Mouse (Mus musculus): ENCODE measurements at regions not wholly inside any gene's neighbourhood (a gene's known extent, or its start where the extent isn't known, plus 50 kb on each side); places are given as distances from the start of the nearest gene placed in this dataset.
A peak's percentile ranks its signal among the peaks of the same experiment; 100 is the strongest.

GRCm38 (mm10) chr9:112799583-112800220 lies 564.0 kb upstream of the Arpp21 start:
- H3K9me3 ChIP-seq (ENCODE audit: low read length): no peaks in the 10 kb centered on the region
- no peaks in the 10 kb centered on the region for H3K27me3 ChIP-seq (ENCODE audit: insufficient read depth, low read length)
- TF ChIP-seq POU5F1 (IDR thresholded peaks at IDR 0.05; ENCODE audit: borderline replicate concordance, low read length) (no peak), CTCF (conservative IDR thresholded peaks at IDR 0.05; ENCODE audit: low read length) (no peak), NANOG (IDR thresholded peaks at IDR 0.05; ENCODE audit: borderline replicate concordance, low read length) (no peak)
- no peaks in the 10 kb centered on the region for H3K4me1 ChIP-seq (replicated peaks; ENCODE audit: low read depth, low read length)
- no peaks in the 10 kb centered on the region for H3K36me3 ChIP-seq (ENCODE audit: insufficient read depth, low read length)
- no peak overlapping the region for H3K4me3 ChIP-seq (replicated peaks; ENCODE audit: low read length)

- peak; percentile 26 for TF ChIP-seq CTCF (conservative IDR thresholded peaks at IDR 0.05; ENCODE audit: low read length)
- no peak for TF ChIP-seq NANOG (IDR thresholded peaks at IDR 0.05; ENCODE audit: borderline replicate concordance, low read length)
- Histone ChIP-seq H3K27me3 (ENCODE audit: insufficient read depth, low read length) (no peaks in the 10 kb centered on the region), H3K9me3 (ENCODE audit: low read length) (no peaks in the 10 kb centered on the region), H3K4me1 (replicated peaks; ENCODE audit: low read depth, low read length) (no peaks in the 10 kb centered on the region), H3K36me3 (ENCODE audit: insufficient read depth, low read length) (no peaks in the 10 kb centered on the region), H3K4me3 (replicated peaks; ENCODE audit: low read length) (no peak overlapping the region)
These were observed 557.8 kb upstream of the Arpp21 start for GRCm38 (mm10) chr9:112793537-112793936.

- Histone ChIP-seq H3K9me3 (ENCODE audit: low read length) (no peaks in the 10 kb centered on the region), H3K36me3 (ENCODE audit: insufficient read depth, low read length) (no peaks in the 10 kb centered on the region), H3K27me3 (ENCODE audit: insufficient read depth, low read length) (no peaks in the 10 kb centered on the region), H3K4me3 (replicated peaks; ENCODE audit: low read length) (no peak overlapping the region), H3K4me1 (replicated peaks; ENCODE audit: low read depth, low read length) (no peaks in the 10 kb centered on the region)
- no peak for TF ChIP-seq POU5F1 (IDR thresholded peaks at IDR 0.05; ENCODE audit: borderline replicate concordance, low read length)
- TF ChIP-seq CTCF (conservative IDR thresholded peaks at IDR 0.05; ENCODE audit: low read length): no peak
- TF ChIP-seq NANOG (IDR thresholded peaks at IDR 0.05; ENCODE audit: borderline replicate concordance, low read length): no peak
These were observed 536.2 kb upstream of the Arpp21 start for GRCm38 (mm10) chr9:112771981-112772380.

- no peak for TF ChIP-seq NANOG (IDR thresholded peaks at IDR 0.05; ENCODE audit: borderline replicate concordance, low read length)
- TF ChIP-seq CTCF (conservative IDR thresholded peaks at IDR 0.05; ENCODE audit: low read length): no peak
- TF ChIP-seq POU5F1 (IDR thresholded peaks at IDR 0.05; ENCODE audit: borderline replicate concordance, low read length): no peak
- H3K4me1 ChIP-seq (replicated peaks; ENCODE audit: low read depth, low read length): no peaks in the 10 kb centered on the region
- H3K36me3 ChIP-seq (ENCODE audit: insufficient read depth, low read length): no peaks in the 10 kb centered on the region
- H3K27me3 ChIP-seq (ENCODE audit: insufficient read depth, low read length): no peaks in the 10 kb centered on the region
- no peak overlapping the region for H3K4me3 ChIP-seq (replicated peaks; ENCODE audit: low read length)
- H3K9me3 ChIP-seq (ENCODE audit: low read length): no peaks in the 10 kb centered on the region
These were observed 508.9 kb upstream of the Arpp21 start for GRCm38 (mm10) chr9:112744616-112745015.

- no peaks in the 10 kb centered on the region for H3K36me3 ChIP-seq (ENCODE audit: insufficient read depth, low read length)
- H3K4me3 ChIP-seq (replicated peaks; ENCODE audit: low read length): no peak overlapping the region
- H3K27me3 ChIP-seq (ENCODE audit: insufficient read depth, low read length): no peaks in the 10 kb centered on the region
- H3K9me3 ChIP-seq (ENCODE audit: low read length): no peaks in the 10 kb centered on the region
- TF ChIP-seq CTCF (conservative IDR thresholded peaks at IDR 0.05; ENCODE audit: low read length) (no peak), NANOG (IDR thresholded peaks at IDR 0.05; ENCODE audit: borderline replicate concordance, low read length) (no peak), POU5F1 (IDR thresholded peaks at IDR 0.05; ENCODE audit: borderline replicate concordance, low read length) (no peak)
- no peaks in the 10 kb centered on the region for H3K4me1 ChIP-seq (replicated peaks; ENCODE audit: low read depth, low read length)
These were observed 508.3 kb upstream of the Arpp21 start for GRCm38 (mm10) chr9:112743871-112744590.

- H3K36me3 ChIP-seq (ENCODE audit: insufficient read depth, low read length): no peaks in the 10 kb centered on the region
- H3K9me3 ChIP-seq (ENCODE audit: low read length): no peaks in the 10 kb centered on the region
- H3K4me1 ChIP-seq (replicated peaks; ENCODE audit: low read depth, low read length): peaks cover 13% of the 10 kb centered on the region
- TF ChIP-seq CTCF (conservative IDR thresholded peaks at IDR 0.05; ENCODE audit: low read length): no peak
- no peak for TF ChIP-seq NANOG (IDR thresholded peaks at IDR 0.05; ENCODE audit: borderline replicate concordance, low read length)
- H3K4me3 ChIP-seq (replicated peaks; ENCODE audit: low read length): no peak overlapping the region
- no peaks in the 10 kb centered on the region for H3K27me3 ChIP-seq (ENCODE audit: insufficient read depth, low read length)
These were observed 500.0 kb upstream of the Arpp21 start for GRCm38 (mm10) chr9:112735761-112736160.

GRCm38 (mm10) chr9:112725523-112725922 lies 489.8 kb upstream of the Arpp21 start:
- TF ChIP-seq POU5F1 (IDR thresholded peaks at IDR 0.05; ENCODE audit: borderline replicate concordance, low read length) (no peak), CTCF (conservative IDR thresholded peaks at IDR 0.05; ENCODE audit: low read length) (no peak), NANOG (IDR thresholded peaks at IDR 0.05; ENCODE audit: borderline replicate concordance, low read length) (no peak)
- no peaks in the 10 kb centered on the region for H3K36me3 ChIP-seq (ENCODE audit: insufficient read depth, low read length)
- no peak overlapping the region for H3K4me3 ChIP-seq (replicated peaks; ENCODE audit: low read length)
- H3K4me1 ChIP-seq (replicated peaks; ENCODE audit: low read depth, low read length): no peaks in the 10 kb centered on the region
- H3K27me3 ChIP-seq (ENCODE audit: insufficient read depth, low read length): no peaks in the 10 kb centered on the region
- no peaks in the 10 kb centered on the region for H3K9me3 ChIP-seq (ENCODE audit: low read length)

GRCm38 (mm10) chr9:112725103-112725502 lies 489.4 kb upstream of the Arpp21 start:
- no peak overlapping the region for H3K4me3 ChIP-seq (replicated peaks; ENCODE audit: low read length)
- no peaks in the 10 kb centered on the region for H3K36me3 ChIP-seq (ENCODE audit: insufficient read depth, low read length)
- H3K27me3 ChIP-seq (ENCODE audit: insufficient read depth, low read length): no peaks in the 10 kb centered on the region
- TF ChIP-seq POU5F1 (IDR thresholded peaks at IDR 0.05; ENCODE audit: borderline replicate concordance, low read length): no peak
- no peak for TF ChIP-seq NANOG (IDR thresholded peaks at IDR 0.05; ENCODE audit: borderline replicate concordance, low read length)
- no peak for TF ChIP-seq CTCF (conservative IDR thresholded peaks at IDR 0.05; ENCODE audit: low read length)
- no peaks in the 10 kb centered on the region for H3K9me3 ChIP-seq (ENCODE audit: low read length)
- H3K4me1 ChIP-seq (replicated peaks; ENCODE audit: low read depth, low read length): no peaks in the 10 kb centered on the region

Data from E14TG2a.4 (cell line).